Mouse (Mus musculus): ENCODE data around the gene Ano6. TPM values are rescaled to one million over a fixed set of nuclear protein-coding genes. Genes with fewer than 3 reads are reported as not detected.

The Ano6 gene
- polyA plus RNA-seq, 1 experiment from 2014 or later = 54.4 TPM

- Histone ChIP-seq H3K27ac (ENCODE audit: low read length) (peak overlapping the region; percentile 84), H3K4me3 (ENCODE audit: low read length) (no peak overlapping the region), H3K36me3 (ENCODE audit: insufficient read depth, low read length) (no peaks in the 10 kb centered on the region), H3K9me3 (ENCODE audit: low read length) (no peaks in the 10 kb centered on the region), H3K9ac (replicated peaks; ENCODE audit: low read length) (no peak overlapping the region), H3K27me3 (ENCODE audit: insufficient read depth, low read length) (no peaks in the 10 kb centered on the region), H3K4me1 (ENCODE audit: insufficient read depth, low read length) (peaks cover 59% of the 10 kb centered on the region), H3K4me2 (replicated peaks; ENCODE audit: low read depth, low read length) (peak overlapping the region; percentile 13; the same call in 1 of the 2 replicates)
- 54% methylated on average over 6 of the region's 6 CpGs for WGBS
- ATAC-seq (ENCODE audit: low FRiP score, low TSS enrichment) = peak; percentile 55; the same call in 1 of the 2 replicates
Observed at GRCm38 (mm10) chr15:95848493-95849064, 57.9 kb downstream of the Ano6 start.

- Histone ChIP-seq H3K36me3 (ENCODE audit: insufficient read depth, low read length) (no peaks in the 10 kb centered on the region), H3K27me3 (ENCODE audit: insufficient read depth, low read length) (no peaks in the 10 kb centered on the region), H3K4me3 (ENCODE audit: low read length) (no peak overlapping the region), H3K4me2 (replicated peaks; ENCODE audit: low read depth, low read length) (no peak overlapping the region), H3K9me3 (ENCODE audit: low read length) (no peaks in the 10 kb centered on the region), H3K27ac (ENCODE audit: low read length) (peak overlapping the region; percentile 77), H3K4me1 (ENCODE audit: insufficient read depth, low read length) (peaks cover 48% of the 10 kb centered on the region), H3K9ac (replicated peaks; ENCODE audit: low read length) (no peak overlapping the region)
- ATAC-seq (ENCODE audit: low FRiP score, low TSS enrichment) = no peak
- WGBS = 63% methylated on average over 18 of the region's 18 CpGs
Observed at GRCm38 (mm10) chr15:95849513-95850411, 59.1 kb downstream of the Ano6 start.

- H3K4me1 ChIP-seq (ENCODE audit: insufficient read depth, low read length) = peaks cover 44% of the 10 kb centered on the region
- H3K4me2 ChIP-seq (replicated peaks; ENCODE audit: low read depth, low read length) = no peak overlapping the region
- no peak overlapping the region for H3K27ac ChIP-seq (ENCODE audit: low read length)
- H3K4me3 ChIP-seq (ENCODE audit: low read length) = no peak overlapping the region
- no peaks in the 10 kb centered on the region for H3K36me3 ChIP-seq (ENCODE audit: insufficient read depth, low read length)
- H3K9ac ChIP-seq (replicated peaks; ENCODE audit: low read length) = no peak overlapping the region
- no peaks in the 10 kb centered on the region for H3K9me3 ChIP-seq (ENCODE audit: low read length)
- H3K27me3 ChIP-seq (ENCODE audit: insufficient read depth, low read length) = no peaks in the 10 kb centered on the region
- no peak for ATAC-seq (ENCODE audit: low FRiP score, low TSS enrichment)
- 92% methylated on average over 5 of the region's 5 CpGs for WGBS
Observed at GRCm38 (mm10) chr15:95850546-95850945, 59.9 kb downstream of the Ano6 start.

GRCm38 (mm10) chr15:95855051-95855844 is 64.6 kb downstream of the Ano6 start:
- Histone ChIP-seq H3K27ac (ENCODE audit: low read length) (peak overlapping the region; percentile 64; the same call in 1 of the 2 replicates), H3K4me2 (replicated peaks; ENCODE audit: low read depth, low read length) (no peak overlapping the region), H3K9ac (replicated peaks; ENCODE audit: low read length) (no peak overlapping the region), H3K27me3 (ENCODE audit: insufficient read depth, low read length) (no peaks in the 10 kb centered on the region), H3K9me3 (ENCODE audit: low read length) (no peaks in the 10 kb centered on the region), H3K4me3 (ENCODE audit: low read length) (no peak overlapping the region), H3K36me3 (ENCODE audit: insufficient read depth, low read length) (no peaks in the 10 kb centered on the region), H3K4me1 (ENCODE audit: insufficient read depth, low read length) (peaks cover 24% of the 10 kb centered on the region)
- 0 out of 2 replicates have a peak, but pooled peaks have one; percentile 13 for ATAC-seq (ENCODE audit: low FRiP score, low TSS enrichment)
- 75% methylated on average over 13 of the region's 13 CpGs for WGBS

- ATAC-seq (ENCODE audit: low FRiP score, low TSS enrichment) = peak; percentile 66
- 26% methylated on average over 7 of the region's 7 CpGs for WGBS
Observed at GRCm38 (mm10) chr15:95855953-95856352, 65.3 kb downstream of the Ano6 start.

GRCm38 (mm10) chr15:95856684-95857595 is 66.3 kb downstream of the Ano6 start:
- 45% methylated on average over 8 of the region's 8 CpGs for WGBS
- H3K4me3 ChIP-seq (ENCODE audit: low read length) = no peak overlapping the region
- H3K27me3 ChIP-seq (ENCODE audit: insufficient read depth, low read length) = no peaks in the 10 kb centered on the region
- H3K27ac ChIP-seq (ENCODE audit: low read length) = peak overlapping the region; percentile 46; the same call in 1 of the 2 replicates
- no peaks in the 10 kb centered on the region for H3K9me3 ChIP-seq (ENCODE audit: low read length)
- H3K4me1 ChIP-seq (ENCODE audit: insufficient read depth, low read length) = peaks cover 25% of the 10 kb centered on the region
- H3K36me3 ChIP-seq (ENCODE audit: insufficient read depth, low read length) = no peaks in the 10 kb centered on the region
- ATAC-seq (ENCODE audit: low FRiP score, low TSS enrichment) = peak; percentile 58; the same call in 1 of the 2 replicates
- H3K9ac ChIP-seq (replicated peaks; ENCODE audit: low read length) = 0 out of 2 replicates have a peak overlapping the region, but pooled peaks have one; percentile 22
- H3K4me2 ChIP-seq (replicated peaks; ENCODE audit: low read depth, low read length) = no peak overlapping the region

More at GRCm38 (mm10) chr15:95855953-95856352, 65.3 kb downstream of the Ano6 start:
- Histone ChIP-seq H3K9ac (replicated peaks; ENCODE audit: low read length) (no peak overlapping the region), H3K27ac (ENCODE audit: low read length) (peak overlapping the region; percentile 64; the same call in 1 of the 2 replicates), H3K4me1 (ENCODE audit: insufficient read depth, low read length) (peaks cover 25% of the 10 kb centered on the region), H3K4me3 (ENCODE audit: low read length) (no peak overlapping the region), H3K27me3 (ENCODE audit: insufficient read depth, low read length) (no peaks in the 10 kb centered on the region), H3K4me2 (replicated peaks; ENCODE audit: low read depth, low read length) (no peak overlapping the region), H3K36me3 (ENCODE audit: insufficient read depth, low read length) (no peaks in the 10 kb centered on the region), H3K9me3 (ENCODE audit: low read length) (no peaks in the 10 kb centered on the region)

GRCm38 (mm10) chr15:95858876-95859655 is 68.4 kb downstream of the Ano6 start:
- WGBS = 85% methylated on average over 9 of the region's 9 CpGs
- Histone ChIP-seq H3K9me3 (ENCODE audit: low read length) (no peaks in the 10 kb centered on the region), H3K4me1 (ENCODE audit: insufficient read depth, low read length) (peaks cover 25% of the 10 kb centered on the region), H3K9ac (replicated peaks; ENCODE audit: low read length) (no peak overlapping the region), H3K27me3 (ENCODE audit: insufficient read depth, low read length) (no peaks in the 10 kb centered on the region), H3K27ac (ENCODE audit: low read length) (no peak overlapping the region), H3K4me3 (ENCODE audit: low read length) (no peak overlapping the region), H3K4me2 (replicated peaks; ENCODE audit: low read depth, low read length) (no peak overlapping the region), H3K36me3 (ENCODE audit: insufficient read depth, low read length) (no peaks in the 10 kb centered on the region)
- no peak for ATAC-seq (ENCODE audit: low FRiP score, low TSS enrichment)

- no peaks in the 10 kb centered on the region; the same call in 1 of the 2 replicates for H3K36me3 ChIP-seq (ENCODE audit: insufficient read depth, low read length)
- 0 out of 2 replicates have a peak, but pooled peaks cover 4% of the 10 kb centered on the region for H3K4me1 ChIP-seq (ENCODE audit: insufficient read depth, low read length)
- no peaks in the 10 kb centered on the region for H3K27me3 ChIP-seq (ENCODE audit: insufficient read depth, low read length)
- no peak overlapping the region for H3K27ac ChIP-seq (ENCODE audit: low read length)
- H3K4me2 ChIP-seq (replicated peaks; ENCODE audit: low read depth, low read length) = no peak overlapping the region
- no peak overlapping the region for H3K9ac ChIP-seq (replicated peaks; ENCODE audit: low read length)
- no peak overlapping the region for H3K4me3 ChIP-seq (ENCODE audit: low read length)
- 81% methylated on average over 17 of the region's 17 CpGs for WGBS
- no peaks in the 10 kb centered on the region for H3K9me3 ChIP-seq (ENCODE audit: low read length)
- no peak for ATAC-seq (ENCODE audit: low FRiP score, low TSS enrichment)
Observed at GRCm38 (mm10) chr15:95863865-95864660, 73.4 kb downstream of the Ano6 start.

Data from kidney, embryonic 16.5 days (tissue).